Mouse (Mus musculus) left cerebral cortex, postnatal 25 days (tissue): ENCODE results near the gene AL607142.1. TPM values are rescaled to one million over a fixed set of nuclear protein-coding genes. Genes with fewer than 3 reads are reported as not detected.

ENCODE experiments used
- DNase-seq, 2 experiments: peaks; one replicate each; pipeline ENCODE4 v3.0.0; 2022; ENCODE audit warnings: low spot score in 2 of 2, mixed read lengths in 1 of 2
- intact Hi-C: fragments of 180-260 bp; cut with DNase I; formaldehyde crosslinking; loops from one replicate; pipeline ENCODE4 v1.15.1; 2025
- total RNA-seq, 2 experiments: library from RNA; stranded (reverse); gene quantifications; 2 replicates each; pipeline ENCODE4 v1.2.3; 2021

Gene AL607142.1
- not detected for total RNA-seq

- intact Hi-C loops: no loop called here
- no peak for DNase-seq
These were observed at the start of gene AL607142.1 for GRCm38 (mm10) chr4:120064696-120065095. TSS of gene AL607142.1 (plus strand) at chr4:120064996.

GRCm38 (mm10) chr4:120018426-120018825, 46.4 kb upstream of the AL607142.1 start:
- intact Hi-C loops: no loop called here
- DNase-seq: peak; percentile 42 to 77

- intact Hi-C loops: loop anchor here (2.0 to 5.0 kb wide), 2 partner anchors 56 to 140 kb away; no protein-coding TSS in a partner anchor
- no peak for DNase-seq
These were observed 42.4 kb upstream of the AL607142.1 start for GRCm38 (mm10) chr4:120022392-120022791.

GRCm38 (mm10) chr4:120023221-120023840, 41.5 kb upstream of the AL607142.1 start:
- DNase-seq: peak in 1 of 2 experiments; percentile 66
- intact Hi-C loops: loop anchor here (2.0 to 5.0 kb wide), 2 partner anchors 57 to 141 kb away; no protein-coding TSS in a partner anchor

- intact Hi-C loops: loop anchor here (5.0 kb wide), 1 partner anchor 142 kb away; no protein-coding TSS in a partner anchor
These were observed 40.7 kb upstream of the AL607142.1 start for GRCm38 (mm10) chr4:120024071-120024470.

GRCm38 (mm10) chr4:120027671-120028070, 37.1 kb upstream of the AL607142.1 start:
- no peak for DNase-seq
- intact Hi-C loops: no loop called here

More at GRCm38 (mm10) chr4:120024071-120024470, 40.7 kb upstream of the AL607142.1 start:
- DNase-seq: peak; percentile 80 to 92

- intact Hi-C loops: loop anchor here (5.0 to 10.0 kb wide), 3 partner anchors 72 to 275 kb away; no protein-coding TSS in a partner anchor
- no peak for DNase-seq
These were observed 34.9 kb upstream of the AL607142.1 start for GRCm38 (mm10) chr4:120029937-120030336.

GRCm38 (mm10) chr4:120032320-120032983, 32.3 kb upstream of the AL607142.1 start:
- DNase-seq: peak; percentile 67 to 77
- intact Hi-C loops: loop anchor here (5.0 to 10.0 kb wide), 3 partner anchors 70 to 278 kb away; no protein-coding TSS in a partner anchor

- intact Hi-C loops: loop anchor here (5.0 to 10.0 kb wide), 3 partner anchors 69 to 278 kb away; no protein-coding TSS in a partner anchor
These were observed 31.8 kb upstream of the AL607142.1 start for GRCm38 (mm10) chr4:120032984-120033355.

GRCm38 (mm10) chr4:120036294-120036693, 28.5 kb upstream of the AL607142.1 start:
- intact Hi-C loops: loop anchor here (10.0 kb wide), 1 partner anchor 281 kb away; no protein-coding TSS in a partner anchor
- no peak for DNase-seq

More at GRCm38 (mm10) chr4:120032984-120033355, 31.8 kb upstream of the AL607142.1 start:
- peak in 1 of 2 experiments; percentile 71 for DNase-seq

- no peak for DNase-seq
- intact Hi-C loops: loop anchor here (10.0 kb wide), 1 partner anchor 282 kb away; no protein-coding TSS in a partner anchor
These were observed 27.8 kb upstream of the AL607142.1 start for GRCm38 (mm10) chr4:120037007-120037406.

- intact Hi-C loops: no loop called here
- no peak for DNase-seq
These were observed 23.3 kb upstream of the AL607142.1 start for GRCm38 (mm10) chr4:120041520-120041919.

GRCm38 (mm10) chr4:120042480-120042879, 22.3 kb upstream of the AL607142.1 start:
- peak in 1 of 2 experiments; percentile 60 for DNase-seq
- intact Hi-C loops: no loop called here

GRCm38 (mm10) chr4:120044612-120045011, 20.2 kb upstream of the AL607142.1 start:
- no peak for DNase-seq
- intact Hi-C loops: loop anchor here (5.0 kb wide), 1 partner anchor 162 kb away; no protein-coding TSS in a partner anchor

GRCm38 (mm10) chr4:120045131-120045537, 19.7 kb upstream of the AL607142.1 start:
- DNase-seq: peak; percentile 75 to 96
- intact Hi-C loops: loop anchor here (5.0 kb wide), 1 partner anchor 163 kb away; no protein-coding TSS in a partner anchor

GRCm38 (mm10) chr4:120045871-120046270, 18.9 kb upstream of the AL607142.1 start:
- intact Hi-C loops: loop anchor here (5.0 kb wide), 1 partner anchor 164 kb away; no protein-coding TSS in a partner anchor
- DNase-seq: peak in 1 of 2 experiments; percentile 22

GRCm38 (mm10) chr4:120047060-120047459, 17.7 kb upstream of the AL607142.1 start:
- intact Hi-C loops: loop anchor here (5.0 kb wide), 1 partner anchor 165 kb away; no protein-coding TSS in a partner anchor
- DNase-seq: peak; percentile 60 to 71

GRCm38 (mm10) chr4:120048274-120048673, 16.5 kb upstream of the AL607142.1 start:
- no peak for DNase-seq
- intact Hi-C loops: loop anchor here (5.0 kb wide), 1 partner anchor 166 kb away; no protein-coding TSS in a partner anchor

GRCm38 (mm10) chr4:120049857-120050256, 14.9 kb upstream of the AL607142.1 start:
- intact Hi-C loops: loop anchor here (5.0 kb wide), 1 partner anchor 168 kb away; no protein-coding TSS in a partner anchor
- DNase-seq: no peak

GRCm38 (mm10) chr4:120052481-120052880, 12.3 kb upstream of the AL607142.1 start:
- no peak for DNase-seq
- intact Hi-C loops: no loop called here
